Mouse (Mus musculus) embryo, embryonic 10 days (tissue): ENCODE results near the gene Arid1b.

ENCODE experiments used
- DNase-seq: peaks from one replicate; pipeline ENCODE4 v3.0.0-alpha.2; 2015; ENCODE audit warnings: low spot score

Gene Arid1b

GRCm38 (mm10) chr17:5162525-5162924, 168.4 kb downstream of the Arid1b start:
- DNase-seq, result no peak

- DNase-seq, result no peak
These were observed 169.2 kb downstream of the Arid1b start for GRCm38 (mm10) chr17:5163251-5163826.

- no peak for DNase-seq
These were observed 170.7 kb downstream of the Arid1b start for GRCm38 (mm10) chr17:5164794-5165193.

GRCm38 (mm10) chr17:5165201-5165825, 171.2 kb downstream of the Arid1b start:
- no peak for DNase-seq

GRCm38 (mm10) chr17:5166175-5166574, 172.0 kb downstream of the Arid1b start:
- DNase-seq, result no peak

GRCm38 (mm10) chr17:5168046-5168445, 173.9 kb downstream of the Arid1b start:
- DNase-seq, result no peak

- DNase-seq, result no peak
These were observed 174.5 kb downstream of the Arid1b start for GRCm38 (mm10) chr17:5168640-5169039.

GRCm38 (mm10) chr17:5170321-5170720, 176.2 kb downstream of the Arid1b start:
- DNase-seq, result no peak

- DNase-seq, result no peak
These were observed 177.3 kb downstream of the Arid1b start for GRCm38 (mm10) chr17:5171467-5171866.

GRCm38 (mm10) chr17:5174426-5175020, 180.4 kb downstream of the Arid1b start:
- DNase-seq, result no peak

- no peak for DNase-seq
These were observed 181.4 kb downstream of the Arid1b start for GRCm38 (mm10) chr17:5175535-5175934.

- DNase-seq, result no peak
These were observed 182.2 kb downstream of the Arid1b start for GRCm38 (mm10) chr17:5176315-5176714.

- DNase-seq, result no peak
These were observed 184.4 kb downstream of the Arid1b start for GRCm38 (mm10) chr17:5178534-5178933.

- no peak for DNase-seq
These were observed 184.9 kb downstream of the Arid1b start for GRCm38 (mm10) chr17:5179004-5179403.

GRCm38 (mm10) chr17:5179412-5179811, 185.3 kb downstream of the Arid1b start:
- no peak for DNase-seq

GRCm38 (mm10) chr17:5179925-5180525, 185.9 kb downstream of the Arid1b start:
- no peak for DNase-seq

- no peak for DNase-seq
These were observed 186.8 kb downstream of the Arid1b start for GRCm38 (mm10) chr17:5180925-5181324.

GRCm38 (mm10) chr17:5182493-5182892, 188.4 kb downstream of the Arid1b start:
- DNase-seq, result no peak

- DNase-seq, result no peak
These were observed 191.4 kb downstream of the Arid1b start for GRCm38 (mm10) chr17:5185501-5185900.

- DNase-seq, result peak; percentile 42
These were observed 193.4 kb downstream of the Arid1b start for GRCm38 (mm10) chr17:5187546-5187945.

GRCm38 (mm10) chr17:5188400-5188799, 194.3 kb downstream of the Arid1b start:
- DNase-seq, result no peak

- DNase-seq, result peak; percentile 93
These were observed 195.6 kb downstream of the Arid1b start for GRCm38 (mm10) chr17:5189551-5190351.
